Mouse (Mus musculus) telencephalon, adult 2 months (tissue): ENCODE data around the gene Rab11fip3.
"Not testable (repeated sequence)": the region's sequence is repeated elsewhere in the genome, so short reads cannot be mapped to it uniquely, and the experiment has no call there.

ENCODE experiments used
- DNase-seq: peaks from one replicate; pipeline ENCODE4 v3.0.0-alpha.2; 2011; ENCODE audit warnings: low read depth, low spot score

The Rab11fip3 gene

DNA sequence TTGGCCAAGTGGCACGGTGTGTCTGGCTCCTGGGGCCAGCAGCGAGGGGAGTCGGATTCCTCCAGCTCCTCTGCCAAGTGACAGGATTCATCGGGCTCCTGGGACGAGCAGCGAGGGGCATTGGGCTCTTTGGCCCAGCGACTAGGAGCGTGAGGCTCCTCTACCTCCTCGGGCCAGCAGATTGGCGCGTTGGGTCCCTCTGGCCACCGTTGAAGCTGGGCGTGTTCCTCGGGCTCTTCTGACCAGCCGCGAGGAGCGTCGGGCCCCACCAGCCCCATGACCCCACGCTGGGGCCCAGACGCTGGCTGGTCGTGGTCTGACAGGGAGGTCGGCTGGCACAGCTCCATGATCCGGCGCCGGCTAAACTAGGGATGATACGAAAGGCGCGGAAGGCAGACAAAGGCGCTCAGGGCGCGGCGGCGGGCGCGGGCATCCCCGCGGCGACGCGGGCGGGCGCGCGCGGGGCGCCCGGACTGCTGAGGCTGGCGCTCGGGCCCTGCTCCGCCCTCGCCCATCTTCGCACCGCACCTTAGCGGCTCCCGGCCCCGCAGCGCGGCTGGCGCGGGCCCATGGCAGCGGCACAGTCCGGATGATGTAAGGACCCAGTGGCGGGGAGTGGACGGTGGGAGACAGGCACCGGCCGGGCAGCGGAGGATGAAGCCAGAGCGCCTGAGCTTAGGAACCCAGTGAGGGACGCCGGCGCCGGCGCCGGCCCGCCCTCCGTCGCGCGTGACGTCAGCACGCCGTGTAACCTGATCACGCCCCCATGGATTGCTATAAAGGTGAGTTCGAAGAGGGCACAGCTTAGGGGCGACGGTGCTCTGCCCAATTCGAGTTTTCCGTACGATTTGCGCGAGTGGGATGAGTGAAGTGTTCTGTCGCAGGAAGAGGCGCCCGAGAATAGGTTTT, at the start of gene Rab11fip3:
Gene Rab11fip3 (minus strand): TSS at position 725 of the 909 bp plus-strand sequence.
- peak; percentile 89 for DNase-seq

DNA sequence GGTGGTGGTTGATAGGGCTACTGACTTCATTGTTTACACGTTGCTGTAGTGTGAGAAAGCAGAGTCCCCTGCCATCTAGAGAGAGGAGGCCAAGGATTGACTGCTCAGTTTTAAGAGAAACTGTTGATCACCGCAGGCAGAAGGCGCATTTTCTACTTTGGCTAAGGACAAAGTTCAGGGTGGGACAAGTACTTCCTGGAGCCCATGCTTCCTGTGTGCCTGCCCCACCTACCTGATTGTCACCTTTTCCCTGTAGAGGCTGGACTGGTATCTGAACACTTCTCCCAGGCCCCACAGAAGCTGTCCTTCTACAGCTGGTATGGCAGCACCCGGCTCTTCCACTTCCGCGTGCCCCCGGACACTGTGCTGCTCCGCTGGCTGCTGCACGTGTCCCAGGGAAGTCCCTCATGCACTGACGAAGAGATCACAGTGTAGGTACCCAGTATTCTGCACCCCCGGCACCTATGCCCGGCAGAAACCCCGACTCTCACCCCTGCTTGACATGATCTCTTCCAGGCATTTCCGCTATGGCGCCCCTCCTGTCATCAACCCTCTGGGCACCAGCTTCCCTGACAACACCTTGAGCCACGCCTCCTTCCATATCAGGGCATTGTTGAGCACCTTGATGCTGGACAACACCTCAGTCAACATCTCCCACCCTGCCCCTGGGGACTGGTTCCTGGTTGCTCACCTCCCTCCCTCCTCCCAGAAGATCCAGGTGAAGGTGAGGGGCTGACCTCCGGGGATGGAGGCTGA, 47.3 kb upstream of the Rab11fip3 start:
- no peak for DNase-seq

DNA sequence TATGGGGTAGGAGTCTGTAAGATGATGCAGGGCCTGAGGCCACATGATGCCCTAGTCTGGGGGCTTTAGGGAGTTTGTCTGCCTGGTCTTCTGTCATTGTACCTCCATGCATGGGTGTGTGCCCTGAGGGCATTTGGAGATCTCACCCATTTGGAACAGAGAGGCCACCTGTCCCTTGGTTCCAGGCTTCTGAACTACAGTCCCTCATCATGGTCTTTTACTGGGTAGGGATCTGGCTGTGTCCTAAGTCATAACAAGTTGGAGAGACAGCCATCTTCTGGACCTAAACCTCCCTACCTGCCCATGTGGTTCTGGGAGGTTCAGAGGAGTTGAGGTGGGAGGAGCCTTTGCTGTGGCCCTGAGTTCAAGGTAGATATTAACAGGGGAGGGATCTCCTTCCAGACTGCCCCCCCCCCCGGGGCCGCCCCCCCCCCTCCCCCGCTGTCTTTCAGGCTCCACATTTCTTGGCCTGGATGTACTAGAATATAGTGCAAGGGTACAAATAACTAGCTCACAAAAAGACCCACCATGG, 46.7 kb upstream of the Rab11fip3 start:
- DNase-seq = no peak

DNA sequence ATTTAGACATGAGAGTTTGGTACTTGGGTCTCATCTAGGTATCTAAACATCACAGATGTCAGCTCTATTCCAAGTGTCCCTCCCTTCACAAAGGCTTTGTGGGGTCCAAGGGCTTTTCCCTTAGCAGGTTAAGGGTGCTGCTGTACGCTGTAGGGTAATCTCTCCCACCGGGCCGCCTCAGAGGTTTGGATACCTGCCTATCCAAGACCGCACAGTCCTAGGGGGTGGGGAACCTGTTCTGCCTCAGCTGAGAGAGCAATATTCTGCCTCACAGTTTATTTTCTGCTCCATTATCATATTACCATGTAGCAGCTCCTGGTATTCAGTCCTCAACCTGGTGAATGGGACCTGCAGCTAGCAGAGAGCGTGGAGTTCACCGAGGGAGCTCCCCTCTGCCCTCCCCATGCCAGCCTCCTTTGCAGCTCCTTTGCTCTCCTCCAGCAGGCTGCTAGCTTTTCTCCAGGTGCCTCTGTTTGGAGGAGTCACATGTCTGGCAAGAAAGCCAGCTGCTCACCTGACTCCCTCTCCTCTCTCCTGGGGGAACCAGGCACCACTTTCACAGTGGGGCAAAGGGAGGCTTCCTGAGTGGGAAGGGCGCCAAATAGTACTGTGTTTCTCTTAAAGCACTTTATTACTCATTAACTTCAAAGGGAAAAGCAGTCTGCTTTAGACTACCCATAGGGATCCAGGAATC, 46.0 kb upstream of the Rab11fip3 start:
- no peak for DNase-seq

DNA sequence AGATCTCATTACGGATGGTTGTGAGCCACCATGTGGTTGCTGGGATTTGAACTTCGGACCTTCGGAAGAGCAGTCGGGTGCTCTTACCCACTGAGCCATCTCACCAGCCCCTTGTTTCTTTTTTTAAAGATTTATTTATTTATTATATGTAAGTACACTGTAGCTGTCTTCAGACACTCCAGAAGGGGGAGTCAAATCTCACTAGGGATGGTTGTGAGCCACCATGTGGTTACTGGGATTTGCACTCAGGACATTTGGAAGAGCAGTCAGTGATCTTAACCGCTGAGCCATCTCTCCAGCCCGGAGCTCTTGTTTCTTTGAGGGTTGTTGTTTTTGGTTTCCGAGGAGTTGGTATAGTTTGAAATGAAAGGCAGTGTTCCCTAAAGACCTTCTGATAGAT, 45.1 kb upstream of the Rab11fip3 start:
- not testable (repeated sequence) for DNase-seq

DNA sequence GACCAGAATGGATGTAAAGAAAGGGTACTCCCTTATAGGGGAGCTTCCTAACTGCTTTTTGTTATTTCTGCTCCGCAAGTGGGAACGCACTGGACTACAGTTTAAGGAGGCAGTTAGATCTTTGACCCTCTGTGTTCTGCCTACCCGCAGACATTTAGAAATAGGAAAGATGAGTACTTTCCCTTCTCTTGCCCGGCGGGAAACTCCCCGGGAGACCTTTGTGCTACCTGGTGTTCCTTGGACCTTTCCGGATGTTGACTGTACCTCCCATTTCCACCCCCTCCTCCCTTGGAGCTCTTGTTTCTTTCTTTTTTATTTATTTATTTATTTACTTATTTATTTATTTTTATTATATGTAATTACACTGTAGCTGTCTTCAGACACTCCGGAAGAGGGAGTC, 44.7 kb upstream of the Rab11fip3 start:
- DNase-seq = no peak

DNA sequence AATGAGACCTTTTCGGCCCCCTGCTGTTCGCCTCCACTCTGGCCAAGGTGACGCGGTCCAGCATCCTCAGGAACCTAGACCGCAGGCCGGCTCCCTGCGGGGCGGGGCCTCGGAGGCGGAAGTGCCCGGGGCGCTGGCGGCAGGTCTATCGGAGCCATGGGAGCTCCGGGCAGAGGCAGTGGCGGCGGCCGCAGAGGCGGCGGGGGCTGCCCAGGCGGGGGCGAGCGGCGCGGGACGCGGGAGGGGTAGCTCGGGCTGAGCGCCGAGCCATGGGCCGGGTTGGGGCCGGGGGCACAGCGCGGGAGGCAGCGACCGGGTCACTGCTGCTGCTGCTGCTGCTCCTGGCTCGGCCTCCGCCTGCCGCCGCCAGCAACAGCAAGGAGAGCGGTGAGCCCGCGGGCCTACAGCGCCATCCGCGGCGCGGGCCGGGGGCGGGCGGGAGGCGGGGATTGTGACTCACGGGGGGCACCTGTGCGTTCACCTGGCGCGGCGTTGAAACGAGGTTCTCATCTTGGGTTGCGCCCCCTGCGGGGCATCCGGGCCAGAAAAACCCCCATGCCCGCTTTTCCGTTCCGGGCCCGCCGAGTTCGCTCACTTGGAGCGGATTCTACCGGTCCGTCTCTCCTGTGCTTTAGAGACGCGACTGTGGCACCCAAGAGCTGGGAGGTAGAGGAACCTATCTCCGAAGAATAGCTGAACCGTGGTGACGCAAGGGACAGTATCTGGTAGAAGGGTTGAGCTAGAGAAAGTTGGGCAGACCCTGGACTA, 44.0 kb upstream of the Rab11fip3 start, which contains the start of gene Tmem8:
Gene Tmem8 (plus strand): TSS at position 119 of the 768 bp plus-strand sequence.
- no peak for DNase-seq

DNA sequence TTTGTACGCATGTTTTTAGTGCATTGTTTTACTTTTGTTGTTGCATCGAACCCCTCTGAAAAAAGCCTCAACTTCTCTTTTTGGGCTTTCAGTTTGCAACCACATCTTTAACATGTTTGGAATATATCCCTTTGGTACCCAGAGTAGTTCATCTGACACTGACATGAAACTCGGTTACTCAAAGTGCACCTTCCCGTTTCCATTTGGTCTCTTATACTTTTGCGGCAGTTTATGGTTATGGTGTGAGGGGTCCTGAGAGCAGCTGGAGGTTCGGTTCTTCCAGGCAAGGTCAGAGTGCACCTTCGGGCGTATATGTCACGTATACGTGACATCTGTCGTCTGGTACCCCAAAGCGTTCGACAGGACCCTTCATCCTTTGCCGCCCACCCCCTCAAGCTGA, 43.4 kb upstream of the Rab11fip3 start:
- DNase-seq = no peak

DNA sequence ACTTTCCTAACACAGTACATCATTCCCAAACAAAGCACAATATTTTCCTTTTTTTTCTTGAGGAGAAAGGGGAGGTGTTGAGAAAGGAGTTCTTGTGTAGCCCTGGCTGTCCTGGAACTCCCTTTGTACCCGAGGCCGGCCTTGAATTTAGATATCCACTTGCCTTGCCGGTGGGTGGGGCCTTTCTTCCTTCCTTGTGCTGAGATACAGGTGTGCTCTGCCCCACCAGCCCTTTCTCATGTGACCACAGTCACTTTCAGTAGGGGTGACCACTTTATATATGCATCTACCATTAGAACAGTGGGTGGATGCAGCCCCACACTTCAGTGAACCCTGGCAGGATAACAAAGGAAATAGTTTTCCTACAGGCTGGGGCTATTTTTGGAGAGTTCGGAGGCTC, 42.4 kb upstream of the Rab11fip3 start:
- no peak for DNase-seq

DNA sequence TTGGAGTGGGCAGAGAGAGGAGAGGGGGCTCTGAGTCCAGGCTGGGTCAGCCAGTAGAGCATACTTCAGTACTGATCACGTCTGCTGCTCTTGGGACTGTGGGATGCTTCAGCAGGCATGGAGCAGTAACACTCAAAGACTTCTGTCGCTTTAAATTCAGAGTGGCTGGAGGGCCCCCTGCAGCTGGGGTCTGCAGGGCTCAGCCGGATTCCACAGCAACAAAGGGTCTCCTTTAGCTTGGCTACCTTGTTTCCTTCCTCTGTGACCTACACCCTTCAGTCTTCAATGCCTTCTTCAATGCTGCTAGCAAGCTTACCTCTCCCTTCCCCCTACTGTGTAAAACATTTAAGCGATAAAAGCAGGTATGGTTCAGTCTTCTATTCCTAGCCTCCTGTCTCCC, 41.7 kb upstream of the Rab11fip3 start:
- DNase-seq = no peak

DNA sequence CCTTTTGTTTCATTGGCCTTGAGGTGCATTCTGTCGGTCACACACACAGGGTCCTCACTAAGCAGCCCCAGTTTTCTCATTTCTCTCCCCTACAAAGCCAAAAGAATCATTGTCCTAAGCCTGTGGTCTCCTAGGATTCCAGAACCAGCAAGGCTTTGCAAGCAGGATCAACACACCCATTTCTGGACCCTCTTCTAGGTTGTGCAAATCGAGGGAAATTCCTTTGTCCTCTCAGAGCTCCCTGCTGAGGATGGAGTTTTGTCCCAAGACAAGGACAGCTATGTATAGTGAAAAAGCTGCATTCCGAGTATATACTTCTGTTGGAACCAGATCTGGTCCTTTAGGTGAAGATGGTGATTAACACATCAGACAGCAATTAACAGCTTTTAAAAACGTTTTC, 40.8 kb upstream of the Rab11fip3 start:
- no peak for DNase-seq

DNA sequence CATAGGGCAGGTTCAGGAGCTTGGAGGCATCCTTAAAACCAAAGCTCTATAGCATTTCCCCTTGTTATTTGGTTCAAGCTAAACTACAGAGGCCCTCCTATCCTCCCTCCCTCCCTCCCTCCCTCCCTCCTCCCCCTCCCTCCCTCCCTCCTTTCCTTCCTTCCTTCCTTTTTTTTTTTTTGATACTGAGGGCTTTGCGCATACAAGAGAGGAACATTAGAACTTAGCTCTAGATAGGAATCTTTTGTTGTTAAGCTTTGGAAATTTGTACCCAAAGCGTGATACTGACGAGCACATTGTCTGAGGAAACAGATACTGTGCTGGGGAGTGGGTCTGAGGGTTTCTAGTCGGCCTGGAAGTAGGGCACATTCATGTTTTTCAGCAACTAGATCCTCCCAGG, 36.3 kb upstream of the Rab11fip3 start:
- no peak for DNase-seq

DNA sequence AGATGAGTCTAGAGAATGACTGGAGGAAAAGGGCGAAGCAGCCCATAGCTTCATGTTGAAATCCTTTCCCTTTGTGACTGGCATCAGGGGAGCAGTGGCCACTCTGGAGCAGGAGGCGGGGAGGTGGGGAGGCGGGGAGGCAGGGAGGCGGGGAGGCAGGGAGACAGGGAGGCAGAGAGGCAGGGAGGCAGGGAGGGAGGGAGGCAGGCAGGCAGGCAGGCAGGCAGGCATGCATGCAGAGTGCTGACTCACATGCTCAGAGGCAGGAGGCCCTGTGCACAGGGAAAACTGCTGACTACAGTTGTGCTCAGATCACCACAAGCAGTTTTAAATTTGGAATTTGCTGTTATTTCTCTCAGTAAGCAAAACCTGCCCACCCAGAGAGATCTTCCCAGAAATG, 32.1 kb upstream of the Rab11fip3 start:
- no peak for DNase-seq

DNA sequence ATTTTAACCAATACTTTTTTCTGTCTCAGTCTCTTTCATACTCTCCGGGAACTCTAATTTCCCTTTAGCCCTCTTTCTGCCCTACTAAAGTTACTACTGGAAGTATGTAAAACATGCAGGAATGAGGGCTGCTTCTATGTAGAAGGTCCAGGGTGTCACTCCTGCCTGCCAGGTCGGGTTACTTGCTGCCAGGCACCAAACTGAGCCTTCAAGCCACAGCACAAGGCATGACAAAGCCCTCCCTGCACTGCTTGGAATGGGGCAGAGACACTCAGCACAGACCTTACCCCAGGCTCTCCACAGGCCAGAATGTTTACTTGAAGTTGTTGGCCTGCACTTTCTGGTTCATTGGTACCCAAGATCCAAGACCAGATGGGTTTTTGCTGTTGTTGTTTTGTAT, 30.8 kb upstream of the Rab11fip3 start:
- no peak for DNase-seq

DNA sequence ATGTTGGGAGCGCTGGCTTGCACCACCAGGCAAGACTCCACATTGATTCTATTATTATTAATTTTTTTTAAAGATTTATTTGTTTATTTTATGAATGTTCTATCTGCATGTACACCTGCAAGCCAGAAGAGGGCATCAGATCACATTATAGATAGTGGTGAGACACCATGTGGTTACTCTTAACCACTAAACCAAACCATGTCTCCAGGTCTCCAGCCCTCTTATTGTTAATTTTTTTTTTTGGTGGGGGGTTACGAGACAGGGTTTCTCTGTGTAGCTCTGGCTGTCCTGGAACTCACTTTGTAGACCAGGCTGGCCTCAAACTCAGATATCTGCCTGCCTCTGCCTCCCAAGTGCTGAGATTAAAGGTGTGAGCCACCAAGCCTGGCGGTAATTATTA, 30.0 kb upstream of the Rab11fip3 start:
- not testable (repeated sequence) for DNase-seq

DNA sequence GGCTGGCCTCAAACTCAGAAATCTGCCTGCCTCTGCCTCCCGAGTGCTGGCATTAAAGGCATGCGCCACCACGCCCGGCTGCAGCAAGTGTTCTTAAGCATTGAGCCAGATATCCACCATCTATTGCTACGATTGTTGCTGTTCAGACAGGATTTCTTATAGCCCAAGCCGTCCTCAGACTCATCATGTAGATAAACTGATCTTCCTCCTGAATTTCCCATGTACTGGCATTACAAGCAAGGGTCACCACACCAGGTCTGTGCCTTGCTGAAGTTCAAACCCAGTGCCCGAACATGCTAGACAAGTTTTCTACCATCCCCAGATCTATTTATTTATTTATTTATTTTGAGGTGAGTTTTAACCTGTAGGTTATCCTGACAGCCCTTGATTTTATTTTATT, 29.1 kb upstream of the Rab11fip3 start:
- DNase-seq = no peak

DNA sequence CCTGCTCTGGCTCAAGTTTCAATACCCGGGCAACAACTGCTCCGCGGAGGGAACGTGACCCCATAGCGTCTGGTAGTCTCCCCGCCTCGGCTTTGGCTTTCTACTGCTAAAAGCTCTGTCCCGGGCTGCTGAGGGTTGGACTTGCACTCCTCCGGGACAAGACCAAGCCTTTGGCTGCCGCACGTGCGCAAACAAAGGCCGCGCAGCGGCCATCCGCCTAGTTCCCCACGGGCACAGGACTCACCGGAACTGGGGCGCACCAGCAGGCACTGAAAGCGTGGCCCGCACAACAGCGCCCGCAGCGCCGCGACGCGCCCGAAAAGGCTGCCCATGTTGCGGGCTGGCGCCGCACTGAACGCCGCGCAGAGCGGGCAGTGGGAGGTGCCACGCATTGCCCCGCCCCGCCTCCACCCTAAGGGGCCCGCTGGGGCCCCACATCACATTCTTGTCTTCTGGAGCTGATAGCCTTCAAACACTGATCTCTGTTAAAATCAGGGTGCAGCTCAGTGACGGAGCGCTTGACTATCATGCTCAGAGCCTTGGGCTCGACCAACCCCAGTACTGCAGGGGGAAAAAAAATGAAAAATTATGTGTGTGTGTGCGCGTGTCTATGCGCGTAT, 25.9 kb upstream of the Rab11fip3 start, which contains the start of gene Nme4:
Gene Nme4 (minus strand): TSS at position 482 of the 620 bp plus-strand sequence.
- DNase-seq = no peak

DNA sequence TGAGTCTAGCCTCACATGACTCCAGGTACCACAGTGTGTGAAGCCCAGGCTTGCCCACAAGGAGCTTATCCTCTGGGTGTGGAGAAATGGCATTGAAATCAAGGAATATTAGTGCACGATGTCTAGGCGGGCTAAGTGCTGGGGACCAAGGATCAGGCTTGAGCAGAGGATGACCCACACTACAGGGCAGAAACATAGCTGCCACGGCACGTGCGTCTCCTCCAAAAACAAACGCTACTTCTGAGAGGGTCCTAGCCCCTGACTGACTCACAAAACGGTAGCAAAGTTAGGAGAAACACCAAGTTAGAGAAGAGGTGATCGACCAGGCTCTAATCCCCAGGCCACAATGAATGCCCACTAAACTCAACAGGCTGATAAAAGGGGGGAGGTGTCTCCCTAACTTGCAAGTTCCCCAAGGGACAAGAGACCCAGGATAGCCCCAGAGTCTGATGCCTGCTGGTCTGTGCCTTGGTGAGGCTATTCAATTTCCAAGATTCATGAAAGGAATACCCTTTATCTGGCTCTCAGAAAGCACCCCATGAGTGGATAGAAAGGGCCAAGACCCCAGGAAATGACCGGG, 25.3 kb upstream of the Rab11fip3 start:
- no peak for DNase-seq

DNA sequence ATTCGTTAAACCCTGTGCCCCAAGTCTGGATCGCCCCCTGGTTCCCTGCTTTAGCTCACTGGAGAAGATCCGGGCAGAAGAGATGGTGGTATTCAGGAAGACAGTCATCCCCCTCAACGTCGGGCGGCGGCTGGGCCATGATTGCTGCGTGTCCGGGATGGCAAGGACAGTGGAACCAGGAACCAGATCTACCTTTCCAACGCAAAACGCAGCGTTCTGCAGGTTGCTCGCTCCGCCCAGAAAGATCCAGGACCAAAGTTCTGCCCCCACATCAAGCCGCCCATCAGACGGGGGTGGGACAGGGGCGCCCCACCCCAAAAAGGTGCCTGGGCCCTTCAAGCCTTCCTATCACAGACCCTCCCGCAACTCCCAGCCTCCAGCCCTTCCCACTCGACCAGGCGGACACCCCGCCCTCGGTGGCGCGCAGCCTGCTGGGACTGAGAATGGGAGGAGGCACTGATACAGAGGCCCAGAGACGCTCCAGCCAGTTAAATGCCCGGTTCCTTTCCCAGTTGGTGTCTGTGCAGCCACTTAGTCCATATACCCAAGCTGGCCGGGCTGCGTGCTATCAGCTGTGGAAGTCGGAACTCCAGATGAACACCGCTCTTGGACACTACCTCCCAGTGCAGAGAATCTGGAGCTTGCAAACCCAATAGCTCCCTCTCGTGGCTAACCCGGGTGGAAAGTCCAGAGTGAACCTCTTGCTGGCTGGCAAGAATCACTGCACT, 20.7 kb upstream of the Rab11fip3 start, which contains the start of gene Decr2:
Gene Decr2 (minus strand): TSS at position 433 of the 728 bp plus-strand sequence.
- DNase-seq = peak; percentile 92
